Mouse (Mus musculus): ENCODE measurements around the gene Ppm1j. TPM values are rescaled to one million over a fixed set of nuclear protein-coding genes. Genes with fewer than 3 reads are reported as not detected.
A peak's percentile ranks its signal among the peaks of the same experiment; 100 is the strongest.
"Not testable (repeated sequence)": the region's sequence is repeated elsewhere in the genome, so short reads cannot be mapped to it uniquely, and the experiment has no call there.

Ppm1j gene
- 0.59 and 1.3 TPM in 2 replicates for polyA plus RNA-seq (2014; fragmentation: Nextera tagmentation; extraction: Ambion mirVana)

DNA sequence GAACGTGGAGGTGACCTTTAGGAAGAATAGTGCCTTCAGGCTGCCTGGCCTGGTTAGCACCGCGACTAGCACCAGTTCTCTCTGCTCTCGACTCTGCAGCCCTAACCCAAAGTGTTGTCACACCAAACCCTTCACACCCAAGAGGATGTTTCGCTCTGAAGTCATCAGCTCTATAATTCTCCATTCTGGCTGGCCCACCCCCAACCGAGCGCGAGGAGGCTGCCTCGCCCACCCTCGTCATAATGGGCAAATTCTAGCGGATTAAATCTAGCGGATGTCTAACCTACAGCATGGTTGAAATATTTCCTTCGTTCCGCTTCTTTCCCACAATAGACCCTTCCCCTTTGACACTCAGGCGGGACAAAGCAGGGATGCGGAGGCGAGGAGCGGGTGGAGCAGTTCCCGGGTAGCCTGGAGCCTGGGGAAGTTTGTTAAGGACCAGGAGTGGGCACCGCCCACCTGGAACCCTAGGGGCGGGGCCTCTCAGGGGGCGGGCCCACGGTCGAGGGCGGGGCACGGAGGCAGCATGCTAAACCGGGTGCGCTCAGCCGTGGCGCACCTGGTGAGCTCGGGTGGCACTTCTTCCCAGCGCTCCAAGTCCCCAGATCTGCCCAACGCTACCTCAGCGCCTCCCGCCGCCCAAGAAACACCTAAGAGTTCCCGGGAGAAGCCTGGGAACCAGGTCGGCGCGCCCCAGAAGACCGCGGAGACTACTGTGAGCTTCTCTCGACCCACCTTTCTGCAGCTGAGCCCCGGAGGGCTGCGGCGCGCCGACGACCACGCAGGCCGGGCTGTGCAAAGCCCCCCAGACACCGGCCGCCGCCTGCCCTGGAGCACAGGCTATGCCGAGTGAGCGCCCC, at the start of gene Ppm1j:
Gene Ppm1j, plus strand, starts transcription at position 496 of the 860 bp plus-strand sequence.
- no peak within 1 kb of the TSS for H3K27ac ChIP-seq
- no peaks in the 10 kb centered on the region for H3K9me3 ChIP-seq (ENCODE audit: control insufficient read depth, low read length)
- DNase-seq (ENCODE audit: low spot score) (no peak), ATAC-seq (ENCODE audit: low FRiP score) (0 out of 2 replicates have a peak, but pooled peaks have one; percentile 34)
- H3K4me3 ChIP-seq (replicated peaks; ENCODE audit: low read length) = peak within 1 kb of the TSS; percentile 33
- H3K4me2 ChIP-seq (replicated peaks) = peak within 1 kb of the TSS; percentile 63
- peak within 1 kb of the TSS; percentile 41 for H3K9ac ChIP-seq
- WGBS = under 1% methylated on average over 56 of the region's 56 CpGs
- H3K36me3 ChIP-seq (replicated peaks; ENCODE audit: control insufficient read depth, insufficient read depth) = no peaks in the 10 kb centered on the region
- H3K4me1 ChIP-seq (replicated peaks; ENCODE audit: control insufficient read depth, insufficient read depth, low read length) = peaks cover 14% of the 10 kb centered on the region
- H3K27me3 ChIP-seq (ENCODE audit: control insufficient read depth, insufficient read depth, low read length) = peaks cover 96% of the 10 kb centered on the region

DNA sequence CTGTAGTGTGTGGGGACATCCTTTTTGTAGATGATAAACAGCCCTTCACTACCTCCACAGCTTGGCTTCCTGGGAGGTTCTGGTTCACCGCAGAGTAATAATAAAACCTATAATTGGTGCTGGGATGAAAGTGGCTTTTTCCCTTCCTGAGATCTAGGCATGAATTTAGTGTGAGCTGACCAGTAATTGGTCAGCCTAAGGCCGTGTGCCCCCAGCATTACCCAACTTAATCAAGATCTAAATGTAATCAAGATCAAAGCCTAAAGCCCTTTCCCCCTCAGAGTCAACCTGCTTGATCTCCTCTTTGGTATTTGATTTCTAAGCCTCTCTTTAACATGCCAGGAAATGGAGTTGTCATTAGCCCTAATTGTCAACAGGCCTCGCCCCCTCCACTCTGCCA, 47.9 kb upstream of the Ppm1j start:
- no peak overlapping the region for H3K4me3 ChIP-seq (replicated peaks; ENCODE audit: low read length)
- 72% methylated on average over 3 of the region's 3 CpGs for WGBS
- no peaks in the 10 kb centered on the region for H3K4me1 ChIP-seq (replicated peaks; ENCODE audit: control insufficient read depth, insufficient read depth, low read length)
- H3K27ac ChIP-seq = no peak overlapping the region
- H3K27me3 ChIP-seq (ENCODE audit: control insufficient read depth, insufficient read depth, low read length) = no peaks in the 10 kb centered on the region
- no peak overlapping the region for H3K4me2 ChIP-seq (replicated peaks)
- no peak for ATAC-seq (ENCODE audit: low FRiP score)
- H3K9ac ChIP-seq = no peak overlapping the region
- no peak for DNase-seq (ENCODE audit: low spot score)
- no peaks in the 10 kb centered on the region for H3K36me3 ChIP-seq (replicated peaks; ENCODE audit: control insufficient read depth, insufficient read depth)
- H3K9me3 ChIP-seq (ENCODE audit: control insufficient read depth, low read length) = no peaks in the 10 kb centered on the region

DNA sequence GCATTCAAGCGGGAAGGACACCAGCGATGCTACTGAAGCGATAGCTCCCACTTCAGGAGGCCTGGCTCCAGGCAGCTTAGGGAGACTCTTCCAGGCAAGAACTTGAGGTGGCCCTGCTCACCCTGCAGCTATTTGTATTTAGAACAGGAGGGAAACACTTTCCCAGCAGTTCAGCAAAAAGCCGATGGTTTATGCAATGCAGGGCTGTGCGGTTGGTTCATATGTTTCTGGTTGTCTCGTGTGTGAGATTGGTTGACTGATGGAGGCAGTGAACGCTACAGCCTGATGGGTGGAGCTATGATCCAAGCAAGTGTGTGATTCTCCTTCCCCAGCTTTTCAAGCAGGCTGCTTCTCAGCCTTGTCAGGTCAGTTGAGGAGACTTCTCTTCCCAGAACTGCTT, 46.2 kb upstream of the Ppm1j start:
- ATAC-seq (ENCODE audit: low FRiP score) (no peak), DNase-seq (ENCODE audit: low spot score) (no peak)
- 54% methylated on average over 7 of the region's 7 CpGs for WGBS
- Histone ChIP-seq H3K36me3 (replicated peaks; ENCODE audit: control insufficient read depth, insufficient read depth) (no peaks in the 10 kb centered on the region), H3K9me3 (ENCODE audit: control insufficient read depth, low read length) (no peaks in the 10 kb centered on the region), H3K4me2 (replicated peaks) (no peak overlapping the region), H3K9ac (no peak overlapping the region), H3K27me3 (ENCODE audit: control insufficient read depth, insufficient read depth, low read length) (no peaks in the 10 kb centered on the region), H3K27ac (no peak overlapping the region), H3K4me3 (replicated peaks; ENCODE audit: low read length) (no peak overlapping the region), H3K4me1 (replicated peaks; ENCODE audit: control insufficient read depth, insufficient read depth, low read length) (no peaks in the 10 kb centered on the region)

DNA sequence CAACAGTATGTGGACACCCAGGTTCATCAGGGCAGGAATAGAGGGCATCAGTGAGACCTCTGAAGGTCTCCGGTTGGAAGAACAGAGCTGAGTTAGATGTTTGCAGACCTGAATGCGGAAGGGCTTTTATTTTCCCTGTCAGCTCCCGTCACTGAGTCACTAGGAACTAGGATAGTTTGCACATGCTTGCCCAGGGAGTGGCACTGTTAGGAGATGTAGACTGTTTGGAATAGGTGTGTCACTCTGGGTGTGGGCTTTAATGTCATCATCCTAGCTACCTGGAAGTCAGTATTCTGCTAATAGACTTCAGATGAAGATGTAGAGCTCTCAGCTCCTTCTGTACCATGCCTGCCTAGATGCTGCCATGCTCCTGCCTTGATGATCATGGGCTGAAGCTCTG, 38.9 kb upstream of the Ppm1j start:
- Histone ChIP-seq H3K4me3 (replicated peaks; ENCODE audit: low read length) (no peak overlapping the region), H3K4me1 (replicated peaks; ENCODE audit: control insufficient read depth, insufficient read depth, low read length) (no peaks in the 10 kb centered on the region), H3K36me3 (replicated peaks; ENCODE audit: control insufficient read depth, insufficient read depth) (no peaks in the 10 kb centered on the region), H3K4me2 (replicated peaks) (no peak overlapping the region), H3K9ac (no peak overlapping the region), H3K27me3 (ENCODE audit: control insufficient read depth, insufficient read depth, low read length) (no peaks in the 10 kb centered on the region), H3K9me3 (ENCODE audit: control insufficient read depth, low read length) (no peaks in the 10 kb centered on the region), H3K27ac (no peak overlapping the region)
- ATAC-seq (ENCODE audit: low FRiP score) (no peak), DNase-seq (ENCODE audit: low spot score) (no peak)
- 93% methylated on average over 3 of the region's 3 CpGs for WGBS

DNA sequence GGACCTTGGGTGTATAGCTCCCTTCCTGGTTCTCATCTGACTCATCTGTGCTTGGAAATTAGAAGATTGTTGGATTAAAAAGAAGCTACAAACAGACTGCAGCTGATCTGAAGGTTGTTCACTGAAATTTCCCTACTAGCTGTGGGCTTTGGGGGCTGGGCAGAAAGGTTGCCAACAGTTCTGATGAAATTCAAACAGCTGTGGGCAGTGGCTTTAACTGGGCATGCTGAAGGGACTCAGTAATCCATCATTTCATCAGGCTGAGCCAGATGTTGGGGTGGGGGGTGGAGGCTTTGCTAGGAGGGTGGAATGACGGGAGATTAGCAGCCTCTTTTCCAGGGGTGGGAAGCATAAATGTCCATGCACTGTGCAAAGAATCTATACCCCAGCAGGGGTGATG, 37.7 kb upstream of the Ppm1j start:
- 63% methylated on average over 1 of the region's 1 CpGs for WGBS
- H3K4me2 ChIP-seq (replicated peaks) = no peak overlapping the region
- H3K4me1 ChIP-seq (replicated peaks; ENCODE audit: control insufficient read depth, insufficient read depth, low read length) = no peaks in the 10 kb centered on the region
- no peaks in the 10 kb centered on the region for H3K36me3 ChIP-seq (replicated peaks; ENCODE audit: control insufficient read depth, insufficient read depth)
- no peaks in the 10 kb centered on the region for H3K9me3 ChIP-seq (ENCODE audit: control insufficient read depth, low read length)
- H3K4me3 ChIP-seq (replicated peaks; ENCODE audit: low read length) = no peak overlapping the region
- no peaks in the 10 kb centered on the region for H3K27me3 ChIP-seq (ENCODE audit: control insufficient read depth, insufficient read depth, low read length)
- DNase-seq (ENCODE audit: low spot score) (no peak), ATAC-seq (ENCODE audit: low FRiP score) (no peak)
- no peak overlapping the region for H3K9ac ChIP-seq
- no peak overlapping the region for H3K27ac ChIP-seq

DNA sequence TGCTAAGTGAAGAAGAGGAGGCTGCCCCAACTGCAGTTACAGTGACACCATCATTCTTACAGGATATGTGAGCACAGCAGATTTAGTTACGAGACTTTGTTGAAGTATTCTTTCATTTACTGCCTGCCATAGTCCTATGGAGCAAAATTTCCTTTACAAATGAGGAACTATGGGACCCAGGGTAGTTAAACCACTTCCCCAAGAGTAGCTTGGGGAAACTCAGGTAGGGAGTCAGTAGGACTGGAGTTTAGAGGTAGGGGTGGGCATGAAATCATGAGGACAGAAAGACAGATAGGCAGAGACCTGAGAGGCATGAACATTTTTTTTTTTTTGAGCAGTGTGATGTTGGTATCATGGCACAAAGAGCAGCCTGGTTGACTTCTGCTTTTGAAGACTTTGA, 37.0 kb upstream of the Ppm1j start:
- 74% methylated on average over 1 of the region's 1 CpGs for WGBS
- H3K36me3 ChIP-seq (replicated peaks; ENCODE audit: control insufficient read depth, insufficient read depth) = no peaks in the 10 kb centered on the region
- no peak overlapping the region for H3K9ac ChIP-seq
- H3K9me3 ChIP-seq (ENCODE audit: control insufficient read depth, low read length) = no peaks in the 10 kb centered on the region
- H3K4me1 ChIP-seq (replicated peaks; ENCODE audit: control insufficient read depth, insufficient read depth, low read length) = no peaks in the 10 kb centered on the region
- no peaks in the 10 kb centered on the region for H3K27me3 ChIP-seq (ENCODE audit: control insufficient read depth, insufficient read depth, low read length)
- no peak overlapping the region for H3K4me3 ChIP-seq (replicated peaks; ENCODE audit: low read length)
- H3K4me2 ChIP-seq (replicated peaks) = no peak overlapping the region
- no peak for DNase-seq (ENCODE audit: low spot score)
- H3K27ac ChIP-seq = no peak overlapping the region
- no peak for ATAC-seq (ENCODE audit: low FRiP score)

DNA sequence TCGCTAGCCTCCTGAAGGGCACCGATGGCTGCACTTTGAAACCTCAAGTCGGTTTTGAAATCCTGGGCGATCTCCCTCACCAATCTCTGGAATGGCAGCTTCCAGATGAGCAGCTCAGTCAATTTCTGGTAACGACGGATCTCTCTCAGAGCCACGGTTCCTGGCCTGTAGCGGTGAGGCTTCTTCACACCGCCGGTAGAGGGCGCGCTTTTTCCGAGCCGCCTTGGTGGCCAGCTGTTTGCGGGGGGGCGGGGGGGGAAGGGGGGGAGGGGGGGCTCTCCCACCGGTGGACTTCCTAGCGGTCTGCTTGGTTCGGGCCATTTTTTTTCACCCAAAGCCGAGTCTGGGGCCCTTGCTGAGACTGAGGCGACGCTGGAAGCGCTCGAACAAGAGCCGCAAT, 28.0 kb upstream of the Ppm1j start:
- H3K36me3 ChIP-seq (replicated peaks; ENCODE audit: control insufficient read depth, insufficient read depth); H3K9me3 ChIP-seq (ENCODE audit: control insufficient read depth, low read length); H3K27me3 ChIP-seq (ENCODE audit: control insufficient read depth, insufficient read depth, low read length); H3K9ac ChIP-seq; H3K4me3 ChIP-seq (replicated peaks; ENCODE audit: low read length); H3K4me2 ChIP-seq (replicated peaks); H3K4me1 ChIP-seq (replicated peaks; ENCODE audit: control insufficient read depth, insufficient read depth, low read length); ATAC-seq (ENCODE audit: low FRiP score); H3K27ac ChIP-seq; DNase-seq (ENCODE audit: low spot score): not testable (repeated sequence)
- WGBS = 14% methylated on average over 19 of the region's 25 CpGs

DNA sequence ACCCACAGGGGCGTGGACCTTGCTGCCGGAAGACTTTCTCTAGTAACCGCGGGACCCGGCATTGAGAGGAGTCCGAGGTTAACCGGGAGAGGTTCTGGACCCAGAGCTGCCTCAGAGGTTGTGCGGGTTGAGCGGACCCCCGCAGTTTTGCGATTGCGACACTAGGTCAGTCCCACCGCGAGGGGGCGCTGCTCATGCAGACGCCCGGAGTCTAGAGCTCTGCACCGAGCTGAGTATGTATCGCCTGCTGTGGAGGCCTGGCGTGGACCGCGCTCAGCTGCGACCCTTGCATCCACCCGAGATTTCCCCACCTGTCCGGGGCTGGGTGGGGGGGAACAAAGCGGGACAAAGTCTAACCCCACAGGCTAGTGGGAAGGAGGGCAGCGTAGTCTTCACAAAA, 22.4 kb upstream of the Ppm1j start:
- Histone ChIP-seq H3K4me3 (replicated peaks; ENCODE audit: low read length) (peak overlapping the region; percentile 34), H3K27me3 (ENCODE audit: control insufficient read depth, insufficient read depth, low read length) (peaks cover 7% of the 10 kb centered on the region; the same call in 1 of the 2 replicates), H3K4me2 (replicated peaks) (peak overlapping the region; percentile 62), H3K36me3 (replicated peaks; ENCODE audit: control insufficient read depth, insufficient read depth) (no peaks in the 10 kb centered on the region), H3K9me3 (ENCODE audit: control insufficient read depth, low read length) (no peaks in the 10 kb centered on the region), H3K9ac (peak overlapping the region; percentile 46; the same call in 1 of the 2 replicates), H3K27ac (no peak overlapping the region), H3K4me1 (replicated peaks; ENCODE audit: control insufficient read depth, insufficient read depth, low read length) (0 out of 2 replicates have a peak, but pooled peaks cover 6% of the 10 kb centered on the region)
- peak; percentile 83 for DNase-seq (ENCODE audit: low spot score)
- ATAC-seq (ENCODE audit: low FRiP score) = peak; percentile 74; the same call in 1 of the 2 replicates
- 2% methylated on average over 27 of the region's 27 CpGs for WGBS

DNA sequence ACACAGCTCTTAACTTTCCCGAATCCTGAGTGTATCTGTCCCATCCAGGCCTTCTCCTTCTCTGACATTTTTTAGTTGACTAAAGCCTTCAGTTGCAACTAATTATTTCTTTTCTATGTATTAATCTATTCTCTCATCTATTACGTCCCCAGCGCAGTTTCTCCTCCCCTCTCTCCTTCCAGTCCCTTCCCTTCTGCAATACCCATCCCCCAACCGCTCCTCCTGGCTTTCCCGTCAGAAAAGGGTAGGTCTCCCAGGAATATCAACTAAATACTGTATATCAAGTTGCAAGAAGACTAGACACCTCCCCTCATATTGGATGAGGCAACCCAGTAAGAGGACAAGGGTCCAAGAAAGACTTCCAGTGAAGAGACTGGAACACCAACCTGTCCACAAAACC, 22.0 kb upstream of the Ppm1j start:
- 4% methylated on average over 5 of the region's 5 CpGs for WGBS
- H3K9me3 ChIP-seq (ENCODE audit: control insufficient read depth, low read length) = no peaks in the 10 kb centered on the region
- ATAC-seq (ENCODE audit: low FRiP score) (no peak), DNase-seq (ENCODE audit: low spot score) (no peak)
- H3K4me2 ChIP-seq (replicated peaks) = peak overlapping the region; percentile 62
- H3K27me3 ChIP-seq (ENCODE audit: control insufficient read depth, insufficient read depth, low read length) = peaks cover 4% of the 10 kb centered on the region; the same call in 1 of the 2 replicates
- H3K9ac ChIP-seq = peak overlapping the region; percentile 46; the same call in 1 of the 2 replicates
- H3K4me1 ChIP-seq (replicated peaks; ENCODE audit: control insufficient read depth, insufficient read depth, low read length) = 0 out of 2 replicates have a peak, but pooled peaks cover 6% of the 10 kb centered on the region
- H3K27ac ChIP-seq = no peak overlapping the region
- H3K4me3 ChIP-seq (replicated peaks; ENCODE audit: low read length) = peak overlapping the region; percentile 34
- H3K36me3 ChIP-seq (replicated peaks; ENCODE audit: control insufficient read depth, insufficient read depth) = no peaks in the 10 kb centered on the region

Measured in hindbrain, embryonic 14.5 days (tissue).